Mouse (Mus musculus) E14TG2a.4 (cell line): ENCODE results near the gene Clint1.

Experiments used
- H3K27me3 ChIP-seq: 2 replicates; pipeline ENCODE4 v1.6.1; 2014; ENCODE audit warnings: low read length, control low read depth; ENCODE audit not compliant: insufficient read depth
- H3K36me3 ChIP-seq: 2 replicates; pipeline ENCODE4 v1.6.1; 2014; ENCODE audit warnings: low read length, control low read depth; ENCODE audit not compliant: insufficient read depth
- H3K4me1 ChIP-seq: replicated peaks from 2 replicates; pipeline ENCODE4 v1.6.1; 2014; ENCODE audit warnings: low read depth, low read length, control low read depth
- H3K4me3 ChIP-seq: replicated peaks from 2 replicates; pipeline ENCODE4 v1.5.1; 2014; ENCODE audit warnings: mild to moderate bottlenecking, low read length
- H3K9me3 ChIP-seq: 2 replicates; pipeline ENCODE4 v1.6.1; 2014; ENCODE audit warnings: low read length, control low read depth
- CTCF ChIP-seq: conservative IDR thresholded peaks from 2 replicates; pipeline ENCODE4 v1.5.1; 2014; ENCODE audit warnings: low read length
- NANOG ChIP-seq: IDR thresholded peaks from 2 replicates; pipeline ENCODE4 v1.6.1; 2014; ENCODE audit warnings: borderline replicate concordance, low read length, mixed read lengths
- POU5F1 ChIP-seq: IDR thresholded peaks from 2 replicates; pipeline ENCODE4 v1.6.1; 2014; ENCODE audit warnings: low read length, borderline replicate concordance

The Clint1 gene

GRCm38 (mm10) chr11:45837257-45837817, 14.5 kb upstream of the Clint1 start:
- Histone ChIP-seq H3K27me3 (no peaks in the 10 kb centered on the region), H3K9me3 (no peaks in the 10 kb centered on the region)
- no peak for TF ChIP-seq NANOG
- TF ChIP-seq POU5F1, result no peak
- TF ChIP-seq CTCF, result no peak

GRCm38 (mm10) chr11:45838450-45838849, 13.4 kb upstream of the Clint1 start:
- Histone ChIP-seq H3K36me3 (no peaks in the 10 kb centered on the region), H3K9me3 (peaks cover 5% of the 10 kb centered on the region; the same call in 1 of the 2 replicates), H3K4me3 (no peak overlapping the region), H3K4me1 (peaks cover 10% of the 10 kb centered on the region; the same call in 1 of the 2 replicates), H3K27me3 (no peaks in the 10 kb centered on the region)
- TF ChIP-seq POU5F1, result no peak
- TF ChIP-seq CTCF, result no peak

More at GRCm38 (mm10) chr11:45837257-45837817, 14.5 kb upstream of the Clint1 start:
- Histone ChIP-seq H3K4me1 (peaks cover 10% of the 10 kb centered on the region; the same call in 1 of the 2 replicates), H3K4me3 (no peak overlapping the region), H3K36me3 (no peaks in the 10 kb centered on the region)

DNA sequence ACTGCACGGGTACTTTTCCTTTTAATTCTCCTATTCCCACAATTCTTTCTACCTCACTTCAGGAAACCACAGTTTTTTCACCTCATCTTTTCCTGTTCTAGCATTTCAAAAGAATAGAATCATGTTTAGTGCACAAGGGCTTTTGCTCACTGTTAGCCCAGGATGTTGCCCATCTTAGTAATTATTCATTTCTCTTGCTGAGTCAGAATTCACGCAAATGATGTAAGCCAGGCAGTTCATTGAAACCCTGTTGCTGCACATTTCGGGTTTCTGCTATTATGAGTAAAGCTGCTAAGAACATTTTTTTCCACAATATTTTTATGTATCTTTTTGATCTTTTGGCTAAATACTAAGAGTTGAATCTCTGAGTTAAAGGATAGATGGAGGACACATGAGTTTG, 11.5 kb upstream of the Clint1 start:
- no peaks in the 10 kb centered on the region for H3K36me3 ChIP-seq
- H3K9me3 ChIP-seq, result peaks cover 5% of the 10 kb centered on the region; the same call in 1 of the 2 replicates
- peaks cover 8% of the 10 kb centered on the region; the same call in 1 of the 2 replicates for H3K4me1 ChIP-seq
- no peaks in the 10 kb centered on the region for H3K27me3 ChIP-seq
- TF ChIP-seq CTCF (no peak), NANOG (no peak), POU5F1 (no peak)
- no peak overlapping the region for H3K4me3 ChIP-seq

GRCm38 (mm10) chr11:45846008-45846407, 5.8 kb upstream of the Clint1 start:
- H3K36me3 ChIP-seq, result no peaks in the 10 kb centered on the region
- TF ChIP-seq NANOG (no peak), CTCF (no peak), POU5F1 (no peak)
- no peaks in the 10 kb centered on the region for H3K4me1 ChIP-seq
- no peak overlapping the region for H3K4me3 ChIP-seq
- peaks cover 5% of the 10 kb centered on the region; the same call in 1 of the 2 replicates for H3K9me3 ChIP-seq
- no peaks in the 10 kb centered on the region for H3K27me3 ChIP-seq

GRCm38 (mm10) chr11:45847548-45847947, 4.3 kb upstream of the Clint1 start:
- peaks cover 1% of the 10 kb centered on the region for H3K4me1 ChIP-seq

GRCm38 (mm10) chr11:45848253-45848652, 3.6 kb upstream of the Clint1 start:
- Histone ChIP-seq H3K4me1 (peaks cover 8% of the 10 kb centered on the region), H3K36me3 (peaks cover 4% of the 10 kb centered on the region), H3K9me3 (no peaks in the 10 kb centered on the region; the same call in 1 of the 2 replicates), H3K4me3 (no peak overlapping the region), H3K27me3 (no peaks in the 10 kb centered on the region)
- no peak for TF ChIP-seq NANOG
- TF ChIP-seq CTCF, result no peak
- no peak for TF ChIP-seq POU5F1

More at GRCm38 (mm10) chr11:45847548-45847947, 4.3 kb upstream of the Clint1 start:
- H3K9me3 ChIP-seq, result peaks cover 5% of the 10 kb centered on the region; the same call in 1 of the 2 replicates
- H3K4me3 ChIP-seq, result no peak overlapping the region
- H3K27me3 ChIP-seq, result no peaks in the 10 kb centered on the region
- no peak for TF ChIP-seq POU5F1
- no peak for TF ChIP-seq NANOG
- TF ChIP-seq CTCF, result no peak
- no peaks in the 10 kb centered on the region for H3K36me3 ChIP-seq

GRCm38 (mm10) chr11:45849203-45849602, 2.6 kb upstream of the Clint1 start:
- no peak for TF ChIP-seq CTCF
- TF ChIP-seq POU5F1, result no peak
- no peak for TF ChIP-seq NANOG
- Histone ChIP-seq H3K9me3 (no peaks in the 10 kb centered on the region), H3K4me3 (no peak overlapping the region), H3K36me3 (peaks cover 13% of the 10 kb centered on the region), H3K27me3 (no peaks in the 10 kb centered on the region), H3K4me1 (peaks cover 9% of the 10 kb centered on the region)

DNA sequence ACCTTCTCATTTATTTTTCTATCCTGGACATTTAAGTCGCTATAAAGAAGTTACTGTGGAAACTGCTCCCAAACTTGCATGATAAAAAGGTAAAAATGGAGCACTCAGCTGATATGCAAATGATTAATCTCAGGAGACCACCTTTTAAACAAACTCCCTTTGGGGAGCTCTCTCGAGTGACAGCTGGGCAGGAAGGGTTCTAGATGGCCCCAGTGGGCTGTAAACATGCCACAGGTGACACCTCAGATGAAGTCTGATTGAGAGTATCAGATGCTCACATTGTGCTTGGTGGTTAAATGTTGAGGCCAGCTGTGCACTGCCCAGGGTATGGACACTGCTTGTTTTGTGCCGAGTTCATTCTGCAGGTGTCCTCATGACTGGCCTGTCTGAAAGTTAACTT, 2.0 kb upstream of the Clint1 start:
- H3K36me3 ChIP-seq, result peaks cover 19% of the 10 kb centered on the region
- H3K27me3 ChIP-seq, result no peaks in the 10 kb centered on the region
- no peak overlapping the region for H3K4me3 ChIP-seq
- no peaks in the 10 kb centered on the region for H3K9me3 ChIP-seq
- peaks cover 9% of the 10 kb centered on the region for H3K4me1 ChIP-seq
- TF ChIP-seq NANOG (no peak), POU5F1 (no peak), CTCF (no peak)

DNA sequence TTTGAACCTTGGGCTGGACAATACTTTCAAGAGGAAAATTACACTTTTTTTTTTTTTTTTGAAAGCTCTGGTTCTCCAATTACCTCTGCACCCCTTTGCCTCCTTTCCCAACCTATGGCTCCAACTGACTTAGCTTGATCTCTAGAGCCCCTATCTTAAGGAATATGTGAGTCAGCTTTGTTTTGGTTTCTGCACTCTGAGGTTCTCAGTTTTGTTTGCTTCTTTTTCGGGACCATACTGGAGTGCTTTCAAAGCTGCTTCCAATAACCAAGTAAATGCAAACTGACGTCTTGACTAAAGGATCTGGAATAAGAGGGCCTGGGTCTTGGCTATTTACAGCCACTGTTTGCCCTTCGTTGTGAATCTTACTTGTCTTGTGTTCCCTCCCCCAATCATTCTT, 1.5 kb upstream of the Clint1 start:
- peaks cover 9% of the 10 kb centered on the region for H3K4me1 ChIP-seq

More for the DNA sequence above, 1.5 kb upstream of the Clint1 start:
- H3K36me3 ChIP-seq, result peaks cover 23% of the 10 kb centered on the region
- H3K4me3 ChIP-seq, result no peak overlapping the region
- H3K9me3 ChIP-seq, result no peaks in the 10 kb centered on the region
- no peak for TF ChIP-seq POU5F1
- no peak for TF ChIP-seq CTCF
- no peak for TF ChIP-seq NANOG
- no peaks in the 10 kb centered on the region for H3K27me3 ChIP-seq
